Mouse (Mus musculus) embryo, embryonic 10.5 days (tissue): Measurements from ENCODE around the gene Olfr1450.
"Not testable (repeated sequence)": the region's sequence is repeated elsewhere in the genome, so short reads cannot be mapped to it uniquely, and the experiment has no call there.

Source experiments
- DNase-seq: peaks from one replicate; pipeline ENCODE4 v3.0.0-alpha.2; 2015; ENCODE audit warnings: low spot score

Olfr1450 gene

GRCm38 (mm10) chr19:12949958-12950357 lies at the start of gene Olfr1450:
TSS of gene Olfr1450 (plus strand) at chr19:12950258.
- DNase-seq = no peak

- no peak for DNase-seq
Observed at GRCm38 (mm10) chr19:12903643-12904042, 46.4 kb upstream of the Olfr1450 start, which contains the start of gene Olfr1447. TSS of gene Olfr1447 (minus strand) at chr19:12903743.

- DNase-seq = no peak
Observed at GRCm38 (mm10) chr19:12924319-12924718, 25.7 kb upstream of the Olfr1450 start, which contains the start of gene Olfr1448. TSS of gene Olfr1448 (minus strand) at chr19:12924419.

GRCm38 (mm10) chr19:12930540-12930939 lies 19.5 kb upstream of the Olfr1450 start, which contains the start of gene Olfr1449:
TSS of gene Olfr1449 (plus strand) at chr19:12930840.
- DNase-seq = no peak

GRCm38 (mm10) chr19:12970082-12970481 lies 20.0 kb downstream of the Olfr1450 start:
- DNase-seq = not testable (repeated sequence)

- not testable (repeated sequence) for DNase-seq
Observed at GRCm38 (mm10) chr19:12992316-12992715, 42.3 kb downstream of the Olfr1450 start.

GRCm38 (mm10) chr19:12994714-12995113 lies 44.7 kb downstream of the Olfr1450 start, which contains the start of gene Olfr1451:
TSS of gene Olfr1451 (plus strand) at chr19:12995014.
- DNase-seq = no peak
